Mouse (Mus musculus) adipocyte (in vitro differentiated cells): ENCODE measurements around the gene Nelfcd.
A peak's percentile ranks its signal among the peaks of the same experiment; 100 is the strongest.

Experiments
- DNase-seq: peaks from one replicate; pipeline ENCODE4 v3.0.0-alpha.2; 2016; ENCODE audit warnings: low spot score

Nelfcd gene

GRCm38 (mm10) chr2:174415731-174416310 is at the start of gene Nelfcd:
Gene Nelfcd (plus strand): TSS chr2:174415804.
- peak; percentile 98 for DNase-seq

GRCm38 (mm10) chr2:174366571-174366970 is 49.0 kb upstream of the Nelfcd start:
- no peak for DNase-seq

GRCm38 (mm10) chr2:174381021-174381420 is 34.6 kb upstream of the Nelfcd start:
- no peak for DNase-seq

GRCm38 (mm10) chr2:174391936-174392335 is 23.7 kb upstream of the Nelfcd start:
- no peak for DNase-seq

GRCm38 (mm10) chr2:174392554-174392953 is 23.1 kb upstream of the Nelfcd start:
- DNase-seq, result no peak

GRCm38 (mm10) chr2:174393383-174393782 is 22.2 kb upstream of the Nelfcd start:
- DNase-seq, result no peak

- DNase-seq, result no peak
Observed at GRCm38 (mm10) chr2:174396643-174397042, 19.0 kb upstream of the Nelfcd start.

GRCm38 (mm10) chr2:174397065-174397464 is 18.5 kb upstream of the Nelfcd start:
- DNase-seq, result no peak

- DNase-seq, result no peak
Observed at GRCm38 (mm10) chr2:174397881-174398280, 17.7 kb upstream of the Nelfcd start.

GRCm38 (mm10) chr2:174400396-174400795 is 15.2 kb upstream of the Nelfcd start:
- no peak for DNase-seq

GRCm38 (mm10) chr2:174410222-174410621 is 5.4 kb upstream of the Nelfcd start:
- DNase-seq, result no peak

GRCm38 (mm10) chr2:174413127-174413526 is 2.5 kb upstream of the Nelfcd start:
- no peak for DNase-seq

- DNase-seq, result no peak
Observed at GRCm38 (mm10) chr2:174415001-174415730, 438 bp upstream of the Nelfcd start.

- DNase-seq, result no peak
Observed at GRCm38 (mm10) chr2:174421107-174421506, 5.5 kb downstream of the Nelfcd start.

- DNase-seq, result no peak
Observed at GRCm38 (mm10) chr2:174424301-174425085, 8.9 kb downstream of the Nelfcd start.

- no peak for DNase-seq
Observed at GRCm38 (mm10) chr2:174426856-174427255, 11.3 kb downstream of the Nelfcd start.

- no peak for DNase-seq
Observed at GRCm38 (mm10) chr2:174428076-174428835, 12.7 kb downstream of the Nelfcd start.

- no peak for DNase-seq
Observed at GRCm38 (mm10) chr2:174428996-174429591, 13.5 kb downstream of the Nelfcd start.

- DNase-seq, result no peak
Observed at GRCm38 (mm10) chr2:174434943-174435342, 19.3 kb downstream of the Nelfcd start.

GRCm38 (mm10) chr2:174436076-174436701 is 20.6 kb downstream of the Nelfcd start:
- DNase-seq, result no peak
